Mouse (Mus musculus) adrenal gland, adult 2 months (tissue): Measurements from ENCODE around the gene Camkmt. TPM values are rescaled to one million over a fixed set of nuclear protein-coding genes. Genes with fewer than 3 reads are reported as not detected.

Source experiments
- DNase-seq: peaks from one replicate; pipeline ENCODE4 v3.0.0; 2021
- long read RNA-seq: library from polyadenylated mRNA; stranded (forward); transcript quantifications from one replicate; pipeline ENCODE4 v2.0.0, GENCODE M21; 2021
- polyA plus RNA-seq: library from polyadenylated mRNA; depleted of rRNA; stranded (reverse); fragments of >200 nt; gene quantifications from 2 replicates; pipeline ENCODE4 v1.2.3, GENCODE M21; 2012; rRNA removed
- total RNA-seq, 2 experiments: library from RNA; stranded (reverse); gene quantifications; 2 replicates each; pipeline ENCODE4 v1.2.3; 2021

Camkmt gene
- total RNA-seq, result 10 to 100 TPM in 1 of 2 experiments, 1 to 10 TPM in 1; 6.8 to 10.0 TPM
- polyA plus RNA-seq, result 3.2 and 4.7 TPM in 2 replicates
- long read RNA-seq, result 0 reads

DNA sequence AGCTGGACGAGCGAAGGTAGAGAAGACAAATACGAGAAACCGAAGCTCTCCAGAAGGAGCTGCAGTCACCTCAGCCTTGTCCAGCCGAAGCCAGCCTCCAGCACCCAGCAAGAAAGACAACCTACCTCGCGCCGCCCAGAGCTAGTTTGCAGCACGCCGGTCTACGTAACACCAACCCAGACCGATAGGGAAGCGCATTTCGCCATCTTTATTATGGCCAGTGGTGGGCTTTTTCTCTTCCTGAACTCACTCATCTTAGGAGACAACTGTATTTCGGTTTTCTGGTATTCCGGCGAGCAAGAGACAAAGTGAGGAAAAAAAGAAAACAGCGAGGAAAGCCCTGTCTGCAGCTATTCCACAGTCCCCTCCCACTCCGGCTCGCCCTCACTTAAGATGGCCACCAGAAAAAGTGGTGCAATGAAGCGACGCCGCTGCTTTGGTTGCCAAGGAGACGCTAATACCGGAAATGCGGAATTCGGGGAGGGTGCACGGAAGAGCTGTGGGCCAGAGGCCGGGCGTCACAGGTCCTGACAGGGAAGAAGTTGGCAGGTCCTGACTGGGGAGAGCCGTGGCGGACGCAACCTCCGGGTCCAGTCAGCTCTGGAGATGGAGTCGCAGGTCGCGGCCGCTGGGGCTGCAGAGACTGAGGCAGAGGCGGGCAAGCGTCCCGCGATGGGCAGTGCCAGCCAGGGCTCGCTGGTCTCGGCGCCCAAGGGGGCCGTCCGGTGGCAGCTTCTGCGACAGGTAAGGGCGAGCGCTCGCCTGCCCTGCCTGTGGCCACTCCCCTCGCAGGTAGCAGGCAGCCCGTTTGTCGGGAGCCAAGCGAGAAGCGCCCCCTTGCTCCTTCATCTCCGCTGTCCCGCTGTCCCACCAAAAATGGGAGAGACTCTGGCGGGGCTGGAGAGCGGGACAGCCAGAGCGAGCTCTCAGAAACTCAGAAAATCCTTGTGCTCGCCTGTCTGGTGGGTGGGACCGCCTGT lies at the start of gene Camkmt, which contains the start of gene Prepl:
Gene Camkmt (plus strand): TSS at position 433 of the 980 bp plus-strand sequence.
Gene Prepl (minus strand): TSS at position 122 of the 980 bp plus-strand sequence.
- DNase-seq, result peak; percentile 97

DNA sequence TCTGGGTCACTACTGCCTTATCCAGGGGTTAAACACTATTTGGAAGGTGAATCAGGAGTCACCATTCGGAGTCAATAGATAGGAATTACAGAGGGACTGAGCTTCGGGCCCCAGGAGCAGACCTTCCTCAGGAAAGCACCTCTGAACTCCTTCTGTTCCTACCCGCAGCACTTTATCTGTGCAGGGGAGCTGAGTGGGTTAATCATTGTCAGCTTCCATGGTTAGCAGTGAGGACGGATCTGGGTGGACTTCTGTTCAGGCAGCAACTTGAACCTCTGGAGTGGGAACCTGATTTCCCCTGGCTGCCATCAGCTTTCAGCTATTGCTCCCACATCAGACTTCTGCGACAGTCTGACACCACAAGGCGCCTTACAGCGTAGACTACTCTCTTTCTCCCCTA lies 49.4 kb upstream of the Camkmt start:
- DNase-seq, result no peak

DNA sequence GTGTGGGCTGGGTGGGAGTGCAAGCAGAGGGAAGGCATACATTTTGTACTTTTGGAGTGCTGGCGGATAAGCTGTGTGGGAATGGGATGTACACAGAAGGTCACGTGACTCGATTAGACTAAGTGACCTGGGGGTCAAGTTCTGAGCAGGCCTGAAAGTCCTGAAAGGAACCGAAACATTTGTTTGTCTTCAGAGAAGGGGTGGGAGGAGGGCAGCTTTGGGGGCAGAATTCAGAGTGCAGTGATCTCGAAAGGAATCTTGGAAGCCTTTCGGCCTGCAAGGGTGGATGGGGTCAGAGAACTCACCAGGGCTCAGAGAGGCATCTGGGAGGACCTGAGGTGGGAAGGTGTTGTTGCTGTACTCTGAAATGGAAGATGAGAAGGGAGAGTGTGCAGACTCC lies 47.9 kb upstream of the Camkmt start:
- DNase-seq, result no peak

GRCm38 (mm10) chr17:85043404-85043816 lies 46.9 kb upstream of the Camkmt start:
- DNase-seq, result peak; percentile 14

DNA sequence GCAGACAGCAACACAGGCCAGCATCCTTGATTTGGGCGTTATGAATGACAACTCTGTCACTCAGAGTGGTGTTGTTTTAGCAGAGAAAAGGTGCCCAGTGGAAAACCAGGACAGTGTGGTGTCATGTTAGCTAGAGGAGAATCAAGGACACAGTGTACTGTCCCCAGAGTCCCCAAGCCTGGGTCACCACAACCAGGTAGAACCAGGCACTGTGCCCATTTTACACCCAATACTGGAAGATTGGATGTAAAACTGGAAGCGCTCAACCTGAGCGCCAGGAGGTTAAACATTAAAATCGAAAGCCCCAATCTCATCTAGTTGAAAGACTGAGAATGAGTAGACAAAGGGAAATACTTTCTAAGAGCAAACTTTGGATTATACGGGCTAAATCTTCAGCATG lies 45.9 kb upstream of the Camkmt start:
- DNase-seq, result no peak

GRCm38 (mm10) chr17:85045160-85045559 lies 45.2 kb upstream of the Camkmt start:
- DNase-seq, result no peak

GRCm38 (mm10) chr17:85048379-85048778 lies 42.0 kb upstream of the Camkmt start:
- no peak for DNase-seq

DNA sequence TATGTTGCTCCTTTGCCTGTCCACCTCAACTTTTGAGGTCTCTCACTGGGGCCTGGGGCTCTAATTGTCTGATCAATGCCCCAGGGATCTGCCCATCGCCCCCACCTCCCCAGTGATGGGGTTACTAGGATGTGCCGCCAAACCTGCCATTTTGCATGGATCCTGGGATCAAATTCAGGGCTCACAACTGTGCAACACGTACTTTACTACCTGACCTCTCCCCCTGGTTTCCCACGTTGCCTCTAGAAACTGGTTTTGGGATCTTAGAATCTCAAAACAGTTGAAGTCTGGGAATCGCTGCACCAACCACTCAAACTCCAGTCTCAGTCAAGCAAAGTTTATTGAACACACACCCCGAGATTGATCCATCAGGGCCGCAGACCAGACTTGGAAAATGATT lies 32.1 kb upstream of the Camkmt start:
- DNase-seq, result no peak

DNA sequence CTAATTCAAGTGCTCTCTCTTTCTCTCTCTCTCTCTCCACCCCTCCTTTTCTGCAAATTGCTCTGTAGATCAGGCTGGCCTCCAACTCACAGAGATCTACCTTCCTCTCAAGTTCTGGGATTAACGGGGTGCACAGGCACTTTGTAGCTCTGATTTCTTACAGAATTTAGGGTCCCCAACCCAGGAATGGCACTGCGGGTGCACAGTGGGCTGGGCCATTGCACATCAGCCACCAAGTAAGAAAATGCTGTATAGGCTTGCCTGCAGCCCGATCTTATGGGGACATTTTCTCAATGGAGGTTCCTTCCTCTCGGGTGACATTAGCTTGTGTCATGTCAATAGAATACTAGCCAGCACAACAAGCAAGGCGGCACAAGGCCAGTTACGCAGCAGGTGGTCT lies 31.2 kb upstream of the Camkmt start:
- DNase-seq, result no peak

- no peak for DNase-seq
Measured at GRCm38 (mm10) chr17:85063560-85063959, 26.8 kb upstream of the Camkmt start.

DNA sequence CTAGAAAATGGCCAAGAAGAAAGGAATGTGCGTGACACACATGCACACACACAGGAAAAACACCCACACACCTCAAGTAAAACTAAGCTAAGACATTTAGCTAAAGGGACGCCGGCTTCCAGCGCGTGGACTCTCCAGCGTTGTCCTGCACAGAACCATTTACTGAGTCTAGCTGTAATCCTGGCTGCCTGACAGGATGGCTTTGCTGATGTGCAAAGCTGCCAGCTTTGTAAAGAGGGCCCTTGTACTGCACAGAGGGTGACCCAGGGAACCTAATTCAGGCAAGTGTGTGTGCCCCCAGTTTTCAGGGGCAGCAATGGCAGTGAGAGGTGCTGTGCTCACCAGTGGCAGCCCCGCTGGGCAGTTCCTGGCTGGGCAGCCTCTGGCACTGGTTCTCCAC lies 23.0 kb upstream of the Camkmt start:
- DNase-seq, result no peak

GRCm38 (mm10) chr17:85070658-85071057 lies 19.7 kb upstream of the Camkmt start:
- DNase-seq, result no peak

- no peak for DNase-seq
Measured at GRCm38 (mm10) chr17:85071088-85071775, 19.1 kb upstream of the Camkmt start.

DNA sequence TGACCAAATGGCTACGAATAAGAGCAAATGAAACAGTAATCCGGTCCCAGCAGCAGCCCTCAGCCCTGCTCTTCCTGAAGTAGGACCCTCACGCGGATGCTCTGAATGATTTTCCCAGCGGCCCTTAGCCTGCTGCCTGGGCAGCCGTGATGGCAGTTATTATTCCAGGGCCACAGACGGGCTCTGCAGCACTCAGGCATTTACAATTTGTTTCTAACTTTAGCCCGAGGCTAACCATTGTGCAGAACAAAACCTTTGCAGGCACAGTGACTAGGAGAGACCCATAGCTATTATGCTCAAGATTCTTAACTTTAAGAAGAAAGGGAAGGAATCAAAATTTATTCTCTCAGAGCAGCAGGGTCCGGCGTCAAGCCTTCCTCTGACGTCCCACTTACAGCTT lies 18.0 kb upstream of the Camkmt start:
- DNase-seq, result no peak

GRCm38 (mm10) chr17:85073214-85073613 lies 17.1 kb upstream of the Camkmt start:
- DNase-seq, result no peak

DNA sequence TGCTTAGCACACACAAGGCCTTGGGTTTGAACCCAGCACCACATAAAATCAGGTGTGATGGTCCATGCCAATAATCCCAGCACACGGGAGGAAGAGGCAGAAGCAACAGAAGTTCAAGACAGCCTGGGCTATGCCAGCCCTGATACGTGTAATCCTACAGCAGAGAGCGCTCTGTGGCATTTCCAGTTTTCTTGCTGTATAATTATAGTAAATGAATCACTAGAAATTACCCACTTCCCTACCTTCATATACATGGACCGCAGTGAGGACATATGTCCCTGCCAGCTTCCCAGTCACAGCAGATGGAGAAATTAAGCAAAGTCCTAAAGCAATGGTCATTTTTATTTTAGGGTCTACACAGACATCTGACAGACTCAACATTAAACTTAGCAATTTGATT lies 16.3 kb upstream of the Camkmt start:
- DNase-seq, result no peak

- no peak for DNase-seq
Measured at GRCm38 (mm10) chr17:85079276-85079675, 11.1 kb upstream of the Camkmt start.

DNA sequence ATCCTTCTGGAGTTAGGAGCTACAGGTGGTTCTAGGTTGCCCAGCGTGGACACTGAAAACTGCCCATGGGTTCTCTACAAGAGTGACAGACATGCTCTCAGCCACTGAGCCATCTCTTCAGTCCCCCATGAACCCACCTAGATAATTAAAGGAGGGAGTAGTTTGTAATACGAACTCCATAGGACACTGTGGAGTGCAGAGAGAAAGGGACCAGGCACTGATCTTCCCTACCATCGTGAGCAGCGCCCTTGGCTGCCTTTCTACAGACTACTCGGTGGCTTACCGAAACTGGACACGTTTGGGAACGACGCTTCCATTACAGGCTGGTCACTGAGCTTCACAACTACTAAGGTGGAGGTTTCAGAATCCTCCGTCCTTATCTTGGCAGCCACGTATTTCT lies 9.6 kb upstream of the Camkmt start:
- DNase-seq, result no peak

DNA sequence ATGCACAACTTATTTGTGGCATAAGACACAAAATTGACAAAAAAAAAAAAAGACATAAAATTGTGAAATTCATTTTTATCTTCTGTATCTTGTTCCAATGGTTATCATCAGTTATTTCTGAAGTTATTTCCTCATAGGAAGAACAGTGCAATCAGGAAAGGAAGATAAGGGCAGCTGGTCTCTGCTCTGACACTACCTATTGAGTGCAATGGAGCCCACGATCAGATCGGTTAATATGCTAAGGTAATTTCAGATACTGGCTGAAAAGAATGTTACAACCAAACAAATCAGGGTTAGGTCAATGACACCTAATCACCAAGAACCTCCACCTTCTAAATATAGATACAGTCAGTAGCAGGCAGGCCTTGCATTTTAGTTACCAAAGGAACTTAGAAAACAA lies 5.0 kb upstream of the Camkmt start:
- DNase-seq, result no peak

GRCm38 (mm10) chr17:85086501-85086900 lies 3.9 kb upstream of the Camkmt start:
- DNase-seq, result no peak

DNA sequence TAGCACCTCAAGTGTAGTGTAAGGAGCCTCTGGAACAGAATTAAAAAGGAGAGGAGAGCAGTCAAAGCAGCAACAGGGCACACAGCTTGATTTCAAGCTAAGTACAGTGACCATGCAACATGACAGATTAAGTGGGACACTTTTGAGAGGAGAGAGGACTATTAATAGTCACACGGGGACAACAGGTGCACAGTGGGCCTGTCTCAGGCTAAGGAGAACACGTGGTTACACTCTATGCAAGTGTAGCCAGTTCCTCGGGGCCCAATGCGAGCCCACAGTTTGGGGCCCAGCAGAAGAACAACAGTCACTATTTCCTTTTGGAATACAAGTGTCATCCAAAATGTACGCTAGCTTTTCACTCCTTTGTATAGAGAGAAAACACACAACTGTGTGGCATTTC lies 2.8 kb upstream of the Camkmt start:
- DNase-seq, result no peak

- DNase-seq, result no peak
Measured at GRCm38 (mm10) chr17:85088401-85088800, 2.0 kb upstream of the Camkmt start.

GRCm38 (mm10) chr17:85089011-85089410 lies 1.3 kb upstream of the Camkmt start:
- peak; percentile 10 for DNase-seq
